Mouse (Mus musculus) neural tube, embryonic 14.5 days (tissue): ENCODE results near the gene Abraxas2. TPM values are rescaled to one million over a fixed set of nuclear protein-coding genes. Genes with fewer than 3 reads are reported as not detected.

Experiments used
- ATAC-seq: fragments of 200-750 bp; cut with Nextera tagmentation; 2 replicates; pipeline ENCODE4 v1.8.0; 2017; ENCODE audit warnings: low read depth, mild to moderate bottlenecking, moderate TSS enrichment, moderate library complexity
- H3K27ac ChIP-seq: fragments of 300-500 bp; sonication (generic); 2 replicates; pipeline ENCODE4 v1.5.1; 2014; ENCODE audit warnings: low read depth, mild to moderate bottlenecking, control low read depth, low read length, moderate library complexity, mixed read lengths
- H3K27me3 ChIP-seq: fragments of 300-500 bp; sonication (generic); 2 replicates; pipeline ENCODE4 v1.6.1; 2014; ENCODE audit warnings: low read length; ENCODE audit not compliant: control insufficient read depth, insufficient read depth
- H3K36me3 ChIP-seq: fragments of 300-500 bp; sonication (generic); 2 replicates; pipeline ENCODE4 v1.6.1; 2014; ENCODE audit warnings: low read length, mixed read lengths; ENCODE audit not compliant: control insufficient read depth, insufficient read depth
- H3K4me1 ChIP-seq: fragments of 300-500 bp; sonication (generic); 2 replicates; pipeline ENCODE4 v1.6.1; 2014; ENCODE audit warnings: low read length; ENCODE audit not compliant: control insufficient read depth, insufficient read depth
- H3K4me2 ChIP-seq: fragments of 300-500 bp; sonication (generic); 2 replicates; pipeline ENCODE4 v1.6.1; 2014; ENCODE audit warnings: mild to moderate bottlenecking, low read depth, low read length, control low read depth
- H3K4me3 ChIP-seq: fragments of 300-500 bp; sonication (generic); 2 replicates; pipeline ENCODE4 v1.5.1; 2014; ENCODE audit warnings: low read depth, low read length, control low read depth, mixed read lengths
- H3K9ac ChIP-seq: fragments of 300-500 bp; sonication (generic); replicated peaks from 2 replicates; pipeline ENCODE4 v1.6.1; 2014; ENCODE audit warnings: low read depth, mild to moderate bottlenecking, control low read depth, low read length, mixed read lengths
- H3K9me3 ChIP-seq: fragments of 300-500 bp; sonication (generic); 2 replicates; pipeline ENCODE4 v1.6.1; 2016; ENCODE audit warnings: low read length; ENCODE audit not compliant: control insufficient read depth
- WGBS: fragments of 180-500 bp; shearing (Covaris S2); extraction: QIAGEN DNeasy Blood & Tissue Kit; methylation state at CpG from one replicate; pipeline ENCODE4 v1.1.7; 2014; 5-methylcytosine and 5-hydroxymethylcytosine counted together
- polyA plus RNA-seq: library from polyadenylated mRNA; unstranded; fragments of >200 nt; fragmentation: Nextera tagmentation; extraction: Ambion mirVana; gene quantifications from 2 replicates; pipeline ENCODE4 v1.2.1, GENCODE M21; 2014

Gene Abraxas2
- polyA plus RNA-seq, 1 experiment from 2014 or later = 42.2 TPM

DNA sequence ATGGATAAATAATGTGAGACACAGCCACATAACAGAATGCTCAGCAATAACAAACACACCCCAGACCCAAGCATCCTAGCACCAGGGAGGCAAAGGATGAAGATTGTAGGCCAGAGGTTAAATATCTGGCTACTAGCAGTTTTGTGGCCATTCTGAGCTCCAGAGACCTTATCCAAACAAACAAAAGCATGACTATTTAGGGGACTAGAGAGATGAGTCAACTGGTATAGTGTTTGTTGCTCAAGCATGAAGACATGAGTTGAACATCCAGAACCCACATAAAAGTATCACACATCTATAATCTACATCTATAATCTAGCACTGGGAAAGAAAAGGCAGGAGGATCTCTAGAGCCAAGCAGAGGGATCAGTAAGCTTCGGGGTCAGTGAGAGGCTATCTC, 16.6 kb upstream of the Abraxas2 start:
- H3K4me1 ChIP-seq = no peaks in the 10 kb centered on the region
- no peaks in the 10 kb centered on the region for H3K27me3 ChIP-seq
- no peak overlapping the region for H3K4me2 ChIP-seq
- H3K36me3 ChIP-seq = peaks cover 14% of the 10 kb centered on the region; the same call in 1 of the 2 replicates
- no peak for ATAC-seq
- no peak overlapping the region for H3K4me3 ChIP-seq
- no peaks in the 10 kb centered on the region for H3K9me3 ChIP-seq
- no peak overlapping the region for H3K9ac ChIP-seq
- H3K27ac ChIP-seq = no peak overlapping the region
- 100% methylated on average over 1 of the region's 1 CpGs for WGBS

- Histone ChIP-seq H3K9me3 (no peaks in the 10 kb centered on the region), H3K27ac (no peak overlapping the region), H3K4me1 (no peaks in the 10 kb centered on the region), H3K9ac (no peak overlapping the region), H3K4me3 (no peak overlapping the region), H3K4me2 (no peak overlapping the region), H3K27me3 (no peaks in the 10 kb centered on the region), H3K36me3 (peaks cover 20% of the 10 kb centered on the region; the same call in 1 of the 2 replicates)
- WGBS = 95% methylated on average over 3 of the region's 3 CpGs
- no peak for ATAC-seq
Measured at GRCm38 (mm10) chr7:132843152-132843551, 15.9 kb upstream of the Abraxas2 start.

DNA sequence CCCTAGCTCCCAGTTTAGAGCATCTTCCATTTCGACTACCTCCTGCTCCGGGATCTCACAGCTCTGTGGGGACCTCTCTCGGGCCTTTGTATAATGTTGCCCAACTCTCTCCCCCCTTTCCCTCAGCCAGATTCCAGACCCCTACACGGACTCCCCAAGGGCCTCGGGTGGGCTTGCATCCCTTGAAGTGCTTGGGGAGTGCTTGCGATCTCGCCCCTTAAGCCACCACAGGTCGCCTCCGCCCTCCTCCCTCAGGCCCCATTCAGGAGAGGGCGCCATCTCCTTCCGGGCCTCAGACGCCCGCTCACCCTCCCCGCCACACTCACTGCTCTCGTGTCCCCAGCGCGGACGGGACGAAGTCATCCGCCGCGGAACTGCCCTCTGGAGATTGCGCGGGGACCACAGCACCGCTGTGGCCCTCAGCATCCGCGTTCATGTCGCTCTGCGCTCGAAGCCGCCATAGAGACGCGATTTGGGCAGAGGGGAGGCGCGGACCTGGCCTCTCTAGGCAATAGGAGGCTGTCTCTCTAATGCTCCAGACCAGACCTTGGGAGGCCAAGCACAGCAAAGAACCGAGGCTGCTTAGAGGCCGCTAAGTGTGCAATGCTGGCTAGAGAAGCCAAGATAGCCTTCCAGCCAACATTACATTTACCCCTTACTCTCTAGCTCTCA, 6.7 kb upstream of the Abraxas2 start, which contains the start of gene Eef1akmt2:
Gene Eef1akmt2, minus strand, starts transcription at position 501 of the 672 bp plus-strand sequence.
- Histone ChIP-seq H3K9ac (peak within 1 kb of the TSS; percentile 86), H3K27ac (peak within 1 kb of the TSS; percentile 95), H3K36me3 (peaks cover 20% of the 10 kb centered on the region; the same call in 1 of the 2 replicates), H3K4me2 (peak within 1 kb of the TSS; percentile 61), H3K9me3 (no peaks in the 10 kb centered on the region), H3K27me3 (no peaks in the 10 kb centered on the region), H3K4me3 (peak within 1 kb of the TSS; percentile 57), H3K4me1 (peaks cover 8% of the 10 kb centered on the region)
- peak; percentile 95 for ATAC-seq
- under 1% methylated on average over 37 of the region's 37 CpGs for WGBS

DNA sequence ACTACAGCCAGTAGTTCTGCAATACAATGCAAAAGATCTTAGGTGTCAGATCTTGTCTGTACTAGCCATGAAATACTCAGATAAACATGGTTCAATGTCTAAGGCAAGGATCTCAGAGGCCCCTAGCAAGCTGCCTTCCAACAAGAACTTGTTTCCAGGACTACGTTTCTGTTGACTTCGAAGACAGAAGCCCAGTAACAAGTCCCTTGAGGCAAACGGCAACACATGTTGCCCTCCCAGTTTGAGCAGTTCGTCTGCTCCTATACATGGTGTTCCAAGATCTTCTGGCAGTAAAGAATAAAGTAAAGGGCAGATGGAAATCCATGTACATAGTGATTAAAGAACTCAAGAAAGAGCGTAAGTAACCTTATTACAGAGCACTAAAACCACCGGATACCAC, 5.7 kb upstream of the Abraxas2 start:
- Histone ChIP-seq H3K27me3 (no peaks in the 10 kb centered on the region), H3K4me3 (no peak overlapping the region), H3K27ac (no peak overlapping the region), H3K36me3 (peaks cover 11% of the 10 kb centered on the region; the same call in 1 of the 2 replicates), H3K4me1 (peaks cover 8% of the 10 kb centered on the region), H3K4me2 (no peak overlapping the region), H3K9ac (no peak overlapping the region), H3K9me3 (no peaks in the 10 kb centered on the region)
- ATAC-seq = no peak
- WGBS = 85% methylated on average over 6 of the region's 6 CpGs

- H3K27ac ChIP-seq = no peak overlapping the region
- H3K4me3 ChIP-seq = no peak overlapping the region
- H3K9me3 ChIP-seq = no peaks in the 10 kb centered on the region
- peaks cover 5% of the 10 kb centered on the region; the same call in 1 of the 2 replicates for H3K36me3 ChIP-seq
- WGBS = 78% methylated on average over 4 of the region's 4 CpGs
- peaks cover 8% of the 10 kb centered on the region for H3K4me1 ChIP-seq
- ATAC-seq = no peak
- H3K4me2 ChIP-seq = no peak overlapping the region
- H3K9ac ChIP-seq = no peak overlapping the region
- no peaks in the 10 kb centered on the region for H3K27me3 ChIP-seq
Measured at GRCm38 (mm10) chr7:132853946-132854345, 5.1 kb upstream of the Abraxas2 start.

- Histone ChIP-seq H3K27me3 (no peaks in the 10 kb centered on the region), H3K4me2 (no peak overlapping the region), H3K27ac (no peak overlapping the region), H3K9me3 (no peaks in the 10 kb centered on the region), H3K9ac (no peak overlapping the region), H3K36me3 (no peaks in the 10 kb centered on the region), H3K4me3 (no peak overlapping the region), H3K4me1 (peaks cover 15% of the 10 kb centered on the region)
- 80% methylated on average over 1 of the region's 1 CpGs for WGBS
- no peak for ATAC-seq
Measured at GRCm38 (mm10) chr7:132856083-132856482, 2.9 kb upstream of the Abraxas2 start.

- ATAC-seq = no peak
- H3K36me3 ChIP-seq = no peaks in the 10 kb centered on the region
- 74% methylated on average over 5 of the region's 5 CpGs for WGBS
- H3K4me1 ChIP-seq = peaks cover 9% of the 10 kb centered on the region; the same call in 1 of the 2 replicates
- no peaks in the 10 kb centered on the region for H3K27me3 ChIP-seq
- no peak overlapping the region for H3K27ac ChIP-seq
- H3K9ac ChIP-seq = no peak overlapping the region
- no peaks in the 10 kb centered on the region for H3K9me3 ChIP-seq
- no peak overlapping the region for H3K4me2 ChIP-seq
- H3K4me3 ChIP-seq = no peak overlapping the region
Measured at GRCm38 (mm10) chr7:132858043-132858608, 899 bp upstream of the Abraxas2 start.

GRCm38 (mm10) chr7:132866316-132866715, 7.3 kb downstream of the Abraxas2 start:
- Histone ChIP-seq H3K27ac (no peak overlapping the region), H3K4me3 (no peak overlapping the region), H3K9ac (no peak overlapping the region), H3K4me1 (no peaks in the 10 kb centered on the region), H3K9me3 (no peaks in the 10 kb centered on the region), H3K27me3 (no peaks in the 10 kb centered on the region), H3K4me2 (no peak overlapping the region), H3K36me3 (peaks cover 35% of the 10 kb centered on the region)
- ATAC-seq = no peak
- WGBS = 95% methylated on average over 9 of the region's 9 CpGs

DNA sequence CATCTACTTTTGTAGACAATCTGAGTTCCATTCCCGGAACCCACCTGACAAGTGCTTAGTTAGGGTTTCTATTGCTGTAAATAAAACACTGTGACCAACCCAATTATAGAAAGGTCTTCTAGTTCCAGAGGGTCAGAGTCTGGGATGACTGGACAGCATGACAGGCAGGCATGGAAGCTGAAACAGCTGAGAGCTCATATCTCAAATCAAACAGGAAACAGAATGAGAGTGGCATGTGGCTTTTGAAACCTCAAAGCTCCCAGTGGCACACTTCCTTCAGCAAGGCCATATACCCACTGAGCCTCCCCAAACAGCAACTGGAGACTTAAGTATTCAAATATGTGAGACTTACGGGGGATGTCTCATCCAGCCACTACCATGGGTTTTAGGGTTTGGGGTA, 14.0 kb downstream of the Abraxas2 start:
- Histone ChIP-seq H3K9ac (no peak overlapping the region), H3K4me3 (no peak overlapping the region), H3K4me1 (no peaks in the 10 kb centered on the region), H3K27ac (no peak overlapping the region), H3K36me3 (peaks cover 62% of the 10 kb centered on the region), H3K27me3 (no peaks in the 10 kb centered on the region), H3K4me2 (no peak overlapping the region), H3K9me3 (no peaks in the 10 kb centered on the region)
- no peak for ATAC-seq
- WGBS = 95% methylated on average over 2 of the region's 2 CpGs
